Mouse (Mus musculus) liver, adult 2 months (tissue): Measurements from ENCODE around the gene Aes.

Experiments used
- CTCF ChIP-seq: fragments of 200-500 bp; IDR thresholded peaks from 2 replicates; pipeline ENCODE4 v1.5.1; 2011; ENCODE audit warnings: low read depth, low read length, control low read depth
- POLR2A ChIP-seq: fragments of 200-500 bp; IDR thresholded peaks from 2 replicates; pipeline ENCODE4 v1.6.1; 2011; ENCODE audit warnings: low read length, control low read depth; ENCODE audit not compliant: insufficient read depth; ENCODE audit errors: extremely low read depth

DNA sequence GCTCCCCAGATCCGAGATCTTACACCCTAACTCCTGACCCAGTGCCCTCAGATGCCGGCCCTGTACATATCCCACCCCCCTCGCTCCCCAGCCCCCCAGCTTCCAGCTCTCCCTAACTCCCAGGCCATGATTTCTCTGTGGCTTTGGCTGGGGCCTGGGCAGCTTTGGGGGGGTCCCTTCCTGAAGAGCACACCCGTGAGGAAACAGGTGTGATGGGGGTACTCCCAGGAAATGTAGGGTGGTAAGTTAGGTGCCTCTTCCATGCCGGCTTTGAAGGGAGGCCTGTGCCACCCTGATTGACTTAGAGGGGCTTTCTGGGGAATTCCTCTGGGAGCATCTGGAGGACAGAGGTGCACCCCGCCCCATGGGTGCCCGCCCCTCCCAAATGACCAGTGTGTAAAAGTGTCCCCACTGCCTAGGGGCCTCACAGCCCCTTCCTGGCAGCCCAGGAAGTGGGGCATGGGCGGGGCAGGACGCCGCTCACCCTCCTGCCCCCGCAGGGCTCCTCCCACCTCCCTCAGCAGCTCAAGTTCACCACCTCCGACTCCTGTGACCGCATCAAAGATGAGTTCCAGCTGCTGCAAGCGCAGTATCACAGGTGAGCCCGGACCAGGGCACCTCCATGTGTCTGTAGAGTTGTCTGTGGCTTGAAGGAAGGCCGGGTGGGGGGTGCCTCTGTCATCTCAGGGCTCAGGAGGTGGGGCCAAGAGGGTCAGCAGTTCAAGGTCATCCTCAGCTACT, 1.6 kb downstream of the Aes start:
- TF ChIP-seq CTCF (no peak), POLR2A (no peak)
